Mouse (Mus musculus) MEL (cell line): ENCODE measurements around the gene Snrpd3.

ENCODE experiments used
- CTCF ChIP-seq, 3 experiments: IDR thresholded peaks in 2 of 3; conservative IDR thresholded peaks in 1 of 3; 2 replicates each; pipeline ENCODE4 v1.5.1; 2011 to 2012; ENCODE audit warnings: low read length in 3 of 3, low read depth in 2 of 3, mild to moderate bottlenecking in 2 of 3, improper control_type of control experiment in 1 of 3, inconsistent platforms in 1 of 3, mixed read lengths in 1 of 3, moderate library complexity in 1 of 3; ENCODE audit not compliant: control insufficient read depth in 1 of 3, insufficient read depth in 1 of 3, poor library complexity in 1 of 3, severe bottlenecking in 1 of 3
- ETS1 ChIP-seq: IDR thresholded peaks from 2 replicates; pipeline ENCODE4 v1.6.1; 2012; ENCODE audit warnings: low read depth, mild to moderate bottlenecking, inconsistent platforms, low read length, improper control_type of control experiment, moderate library complexity
- GATA1 ChIP-seq: IDR thresholded peaks from 2 replicates; pipeline ENCODE4 v1.6.1; 2011; ENCODE audit warnings: low read depth, low read length, improper control_type of control experiment
- NRF1 ChIP-seq: IDR thresholded peaks from 2 replicates; pipeline ENCODE4 v1.6.1; 2014; ENCODE audit warnings: low read depth, mild to moderate bottlenecking, inconsistent platforms, low read length, improper control_type of control experiment, moderate library complexity; ENCODE audit not compliant: poor library complexity, insufficient read depth, severe bottlenecking
- POLR2AphosphoS5 ChIP-seq: IDR thresholded peaks from 2 replicates; pipeline ENCODE4 v1.6.1; 2012; ENCODE audit warnings: low read depth, borderline replicate concordance, mild to moderate bottlenecking, inconsistent platforms, low read length, moderate library complexity, mixed read lengths
- TAL1 ChIP-seq: IDR thresholded peaks from 2 replicates; pipeline ENCODE4 v1.6.1; 2012; ENCODE audit warnings: mild to moderate bottlenecking, inconsistent platforms, low read length, moderate library complexity, mixed read lengths
- USF1 ChIP-seq: IDR thresholded peaks from 2 replicates; pipeline ENCODE4 v1.6.1; 2014; ENCODE audit warnings: low read depth, mild to moderate bottlenecking, inconsistent platforms, low read length, improper control_type of control experiment, moderate library complexity

DNA sequence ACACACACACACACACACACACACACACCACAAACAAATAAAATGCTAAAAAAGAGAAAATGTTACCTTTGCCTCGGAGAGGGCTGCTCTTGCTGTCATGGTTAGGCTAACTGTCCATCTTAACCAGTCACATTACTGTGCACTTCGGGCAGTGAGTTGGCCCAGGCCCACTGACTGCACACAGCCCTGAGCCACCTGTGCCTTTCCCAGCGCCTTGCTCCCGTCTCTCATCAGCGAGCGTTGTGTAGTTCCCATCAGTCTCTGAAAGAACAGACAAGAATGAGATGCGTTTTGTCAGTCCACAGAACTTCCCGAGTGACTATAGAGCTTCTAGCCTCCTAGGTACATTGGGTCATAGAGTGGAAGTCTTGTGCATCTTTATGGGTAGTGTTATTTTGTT lies 16.9 kb downstream of the Snrpd3 start:
- TF ChIP-seq NRF1 (no peak), TAL1 (no peak), POLR2AphosphoS5 (no peak), CTCF (IDR thresholded peaks at IDR 0.05 in 2 of 3, conservative IDR thresholded peaks at IDR 0.05 in 1 of 3; ENCODE audit: control insufficient read depth in 1 of 3, insufficient read depth in 1 of 3, low read depth in 2 of 3, low read length in 3 of 3, poor library complexity in 1 of 3, severe bottlenecking in 1 of 3) (no peak), USF1 (no peak), ETS1 (no peak), GATA1 (no peak)
